Mouse (Mus musculus) CD4-positive naive resting alpha-beta T cell, adult 57 days (primary cell): Measurements from ENCODE around the gene Zbp1. TPM values are rescaled to one million over a fixed set of nuclear protein-coding genes. Genes with fewer than 3 reads are reported as not detected.

Source experiments
- total RNA-seq: library from RNA; stranded (reverse); gene quantifications from one replicate; pipeline ENCODE4 v1.2.4, GENCODE M21; 2023

The Zbp1 gene
- total RNA-seq, result 78.9 TPM

DNA sequence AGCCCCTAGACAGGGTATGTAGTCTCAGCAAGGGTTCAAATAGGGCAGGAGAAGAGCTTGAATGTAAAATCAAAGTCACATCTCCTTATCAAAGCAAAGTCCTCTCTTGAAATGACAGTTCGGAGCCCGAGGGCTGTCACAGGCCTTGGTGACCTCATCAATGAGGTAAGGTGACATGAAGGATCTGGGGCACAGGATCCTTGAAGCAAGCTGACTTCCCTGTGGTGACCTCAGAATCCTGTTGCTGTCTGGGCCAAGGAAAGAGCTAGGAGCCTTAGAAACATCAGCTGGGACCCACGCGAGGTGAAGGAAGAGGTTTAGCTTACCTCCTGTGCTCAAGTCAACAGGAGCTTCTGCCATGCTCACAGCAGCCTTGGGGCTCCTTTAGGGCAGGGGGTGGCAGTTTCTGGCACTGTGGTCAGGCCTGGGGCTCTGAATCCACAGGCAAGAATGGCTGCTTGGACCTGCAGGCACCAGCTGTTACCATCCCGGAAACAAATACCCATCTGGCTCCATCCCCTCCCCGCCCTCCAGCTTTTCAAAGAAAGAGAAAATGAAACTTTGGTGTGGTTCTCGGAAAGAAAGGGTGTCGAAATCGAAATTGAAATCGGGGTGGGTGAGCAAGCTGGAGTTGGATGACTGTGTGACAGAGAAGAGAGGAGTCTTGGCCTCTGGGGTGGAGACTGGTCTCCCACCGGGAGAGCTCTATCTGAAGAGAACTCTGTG, at the start of gene Zbp1:
Gene Zbp1, minus strand, starts transcription at position 508 of the 726 bp plus-strand sequence.

Other genes starting within 250 kb of the Zbp1 start
- 2.0 TPM for gene Spo11, start 241.2 kb downstream of the Zbp1 start, total RNA-seq
- gene Rae1, start 218.8 kb downstream of the Zbp1 start, total RNA-seq, result 104 TPM
- 313 TPM for gene Rbm38, start 198.4 kb downstream of the Zbp1 start, total RNA-seq
- gene Ctcfl, start 99.4 kb downstream of the Zbp1 start, total RNA-seq, result not detected
- gene Pck1, start 65.9 kb downstream of the Zbp1 start, total RNA-seq, result not detected
- gene Pmepa1, start 57.6 kb upstream of the Zbp1 start, total RNA-seq, result 9.8 TPM